Mouse (Mus musculus) right cerebral cortex, adult 2 months (tissue): ENCODE measurements around the gene Cdk14.
"Not testable (repeated sequence)": the region's sequence is repeated elsewhere in the genome, so short reads cannot be mapped to it uniquely, and the experiment has no call there.

Experiments used
- DNase-seq, 2 experiments: peaks; one replicate each; pipeline ENCODE4 v3.0.0; 2021 to 2022; ENCODE audit warnings: low spot score in 2 of 2

Gene Cdk14

GRCm38 (mm10) chr5:4991023-4991422 is 429.1 kb downstream of the Cdk14 start:
- peak in 1 of 2 experiments; percentile 58 for DNase-seq

GRCm38 (mm10) chr5:4990237-4990636 is 429.9 kb downstream of the Cdk14 start:
- no peak for DNase-seq

- DNase-seq = no peak
Observed at GRCm38 (mm10) chr5:4986181-4986580, 433.9 kb downstream of the Cdk14 start.

GRCm38 (mm10) chr5:4979551-4979950 is 440.6 kb downstream of the Cdk14 start:
- no peak for DNase-seq

GRCm38 (mm10) chr5:4973408-4973807 is 446.7 kb downstream of the Cdk14 start:
- no peak for DNase-seq

- peak; percentile 52 to 62 for DNase-seq
Observed at GRCm38 (mm10) chr5:4962063-4962610, 458.0 kb downstream of the Cdk14 start.

- DNase-seq = no peak
Observed at GRCm38 (mm10) chr5:4961636-4962035, 458.5 kb downstream of the Cdk14 start.

GRCm38 (mm10) chr5:4959446-4959845 is 460.7 kb downstream of the Cdk14 start:
- no peak for DNase-seq

GRCm38 (mm10) chr5:4955993-4956392 is 464.1 kb downstream of the Cdk14 start:
- DNase-seq = no peak

GRCm38 (mm10) chr5:4955392-4955791 is 464.7 kb downstream of the Cdk14 start:
- DNase-seq = no peak

GRCm38 (mm10) chr5:4949433-4949832 is 470.7 kb downstream of the Cdk14 start:
- DNase-seq = no peak

- DNase-seq = peak in 1 of 2 experiments; percentile 44
Observed at GRCm38 (mm10) chr5:4948090-4948954, 471.8 kb downstream of the Cdk14 start.

- DNase-seq = no peak
Observed at GRCm38 (mm10) chr5:4935131-4935530, 485.0 kb downstream of the Cdk14 start.

- DNase-seq = no peak
Observed at GRCm38 (mm10) chr5:4934491-4934890, 485.6 kb downstream of the Cdk14 start.

- DNase-seq = no peak
Observed at GRCm38 (mm10) chr5:4931539-4932143, 488.5 kb downstream of the Cdk14 start.

- DNase-seq = no peak
Observed at GRCm38 (mm10) chr5:4929628-4930027, 490.5 kb downstream of the Cdk14 start.

- no peak for DNase-seq
Observed at GRCm38 (mm10) chr5:4924866-4925265, 495.2 kb downstream of the Cdk14 start.

GRCm38 (mm10) chr5:4918376-4918775 is 501.7 kb downstream of the Cdk14 start:
- peak; percentile 64 to 73 for DNase-seq

GRCm38 (mm10) chr5:4917743-4918142 is 502.4 kb downstream of the Cdk14 start:
- no peak for DNase-seq

- no peak for DNase-seq
Observed at GRCm38 (mm10) chr5:4917274-4917673, 502.8 kb downstream of the Cdk14 start.

- DNase-seq = no peak
Observed at GRCm38 (mm10) chr5:4916390-4917273, 503.5 kb downstream of the Cdk14 start.

GRCm38 (mm10) chr5:4904911-4905310 is 515.2 kb downstream of the Cdk14 start:
- not testable (repeated sequence) for DNase-seq
